Mouse (Mus musculus): ENCODE data around the gene Nxph3.

The Nxph3 gene

DNA sequence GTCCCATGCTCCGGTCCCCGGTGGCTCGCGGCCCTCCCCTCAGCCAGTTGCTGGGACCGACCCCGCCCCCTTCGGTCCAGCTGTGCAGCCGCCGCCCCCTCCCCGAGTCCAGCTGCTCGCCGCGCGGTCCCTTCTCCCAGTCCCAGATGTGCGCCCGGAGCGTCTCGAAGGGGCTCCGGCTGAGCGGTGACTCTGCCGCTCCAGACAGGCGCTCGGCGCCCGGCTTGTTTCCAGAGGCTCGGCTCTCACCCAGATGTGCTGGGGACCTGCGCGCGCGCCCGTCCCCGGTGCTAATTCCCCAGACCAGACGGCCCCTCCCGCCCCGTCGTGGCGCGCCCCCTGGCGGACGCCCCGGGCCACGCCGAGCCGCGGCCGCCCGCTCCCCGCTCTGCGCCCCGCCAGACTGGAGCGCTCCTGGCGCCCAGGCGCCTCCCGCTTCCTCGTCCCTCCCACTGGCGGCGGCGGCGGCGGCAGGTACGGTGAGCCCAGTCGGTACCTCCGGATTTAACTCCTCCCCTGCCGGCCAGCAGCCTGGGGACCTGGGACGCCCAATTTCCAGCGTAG lies at the start of gene Nxph3:
Nxph3 (minus strand) TSS at position 273 of the 564 bp plus-strand sequence.
- peak; percentile 79 for DNase-seq (ENCODE audit: low spot score)

DNA sequence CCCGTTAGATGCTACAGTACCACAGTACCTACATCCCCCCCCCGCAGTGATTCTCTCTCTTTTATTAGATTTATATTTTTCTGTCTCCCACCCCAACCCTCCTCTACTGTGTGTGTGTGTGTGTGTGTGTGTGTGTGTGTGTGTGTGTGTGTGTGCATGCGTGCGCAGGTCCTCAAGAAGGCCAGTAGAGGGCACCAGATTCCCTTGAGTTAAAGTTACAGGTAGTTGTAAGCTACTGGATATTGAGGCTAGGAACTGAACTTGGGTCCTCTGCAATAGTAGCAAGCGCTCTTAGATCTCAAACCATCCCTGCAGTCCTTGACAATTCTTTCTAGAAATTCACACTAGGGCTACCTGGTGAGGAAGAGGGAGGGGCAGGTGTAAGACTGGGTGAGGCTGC lies 49.5 kb upstream of the Nxph3 start:
- DNase-seq (ENCODE audit: low spot score): no peak

DNA sequence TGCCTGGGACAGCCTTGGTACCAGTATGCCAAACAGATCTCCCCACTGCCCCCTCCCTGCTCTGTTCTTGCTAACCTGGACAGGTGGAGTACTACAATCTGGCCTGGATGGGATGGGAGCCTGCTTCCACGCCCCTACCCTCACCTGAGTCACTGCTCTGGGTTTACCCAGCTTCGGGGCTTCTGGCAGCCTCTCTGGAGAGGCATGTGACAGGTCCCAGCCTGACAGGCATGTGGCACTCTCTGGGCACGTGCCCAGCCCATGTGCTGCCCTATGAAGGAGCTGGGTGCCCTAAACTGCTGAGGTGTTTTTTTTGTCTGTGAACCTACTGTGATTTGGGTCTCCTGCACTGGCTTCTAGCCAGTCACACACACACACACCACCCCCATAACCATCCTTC lies 46.4 kb upstream of the Nxph3 start:
- no peak for DNase-seq (ENCODE audit: low spot score)

DNA sequence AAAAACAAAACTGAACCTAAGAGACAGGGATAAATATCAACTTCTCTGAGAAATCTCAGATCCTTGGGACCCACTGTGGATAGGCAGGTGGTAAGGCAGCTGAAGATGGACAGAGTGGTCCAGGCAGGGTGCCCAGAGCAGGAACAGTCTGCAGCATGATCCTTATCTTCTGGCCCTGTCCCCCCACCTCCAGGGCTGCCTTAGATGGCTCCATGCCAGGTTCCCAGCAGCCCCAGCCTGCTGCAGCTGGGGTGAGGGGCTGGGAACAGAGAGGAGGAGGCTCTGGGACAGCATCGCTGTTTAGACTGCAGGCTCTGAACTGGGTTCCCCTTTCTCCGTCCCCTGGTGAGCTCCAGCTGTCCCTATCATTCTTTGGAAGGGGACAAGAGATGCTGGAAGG lies 45.4 kb upstream of the Nxph3 start:
- DNase-seq (ENCODE audit: low spot score): no peak

DNA sequence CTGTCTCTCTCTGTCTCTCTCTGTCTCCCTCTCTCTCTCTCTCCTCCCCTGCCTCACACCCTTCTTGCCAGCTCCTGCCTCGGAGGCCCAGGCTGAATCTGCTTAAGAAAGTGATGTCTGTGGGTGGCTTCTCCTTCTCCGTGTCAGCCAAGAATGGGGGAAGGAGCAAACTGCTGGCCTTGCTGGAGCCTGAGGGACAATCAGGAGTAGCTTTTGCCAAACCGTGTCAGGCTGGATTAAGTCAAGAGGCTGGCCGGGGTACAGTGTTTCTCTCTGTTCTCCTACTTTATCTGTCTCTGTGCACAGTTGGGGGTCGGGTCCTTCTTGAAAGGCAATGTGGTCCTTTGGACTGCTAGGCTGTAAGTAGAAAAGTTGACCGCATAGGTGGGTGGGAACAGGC lies 43.3 kb upstream of the Nxph3 start:
- DNase-seq (ENCODE audit: low spot score): no peak

DNA sequence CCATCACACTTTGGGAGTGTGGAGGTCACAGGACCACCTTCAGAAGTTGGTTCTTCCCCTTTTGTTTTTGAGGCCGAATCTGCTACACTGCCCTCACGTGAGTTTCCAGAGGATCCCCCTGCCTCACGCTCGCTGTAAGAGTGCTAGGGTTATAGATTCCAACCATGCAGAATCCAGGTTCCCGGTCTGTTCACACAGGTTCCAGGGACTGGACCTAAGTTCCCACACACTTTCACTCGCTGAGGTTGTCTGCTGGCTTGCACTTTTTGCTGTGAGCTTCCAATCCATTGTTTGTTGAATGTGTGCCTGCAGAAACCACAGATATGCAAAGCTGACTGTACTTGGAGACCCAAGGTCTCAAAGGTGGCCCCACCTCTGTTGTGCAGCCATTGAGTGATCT lies 42.7 kb upstream of the Nxph3 start:
- DNase-seq (ENCODE audit: low spot score): no peak

DNA sequence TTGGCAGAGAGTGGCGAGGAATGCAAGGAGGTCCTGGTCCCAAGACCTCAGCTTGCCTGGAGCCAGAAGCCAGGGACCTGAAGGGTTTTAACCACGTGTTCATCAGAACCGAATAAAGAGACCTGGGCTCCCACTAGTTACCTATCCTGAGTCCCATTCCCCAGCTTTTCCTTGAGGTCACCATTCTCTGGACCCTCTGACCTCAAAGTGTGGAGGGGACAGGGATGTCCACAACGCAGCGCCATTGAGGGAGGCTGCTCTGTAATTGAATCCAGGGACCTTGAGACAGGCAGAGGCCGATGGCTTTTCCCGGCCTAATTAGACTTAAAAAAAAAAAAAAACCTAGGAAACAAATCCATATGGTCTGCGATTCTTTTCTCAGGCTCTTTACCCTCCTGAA lies 40.9 kb upstream of the Nxph3 start:
- DNase-seq (ENCODE audit: low spot score): no peak

DNA sequence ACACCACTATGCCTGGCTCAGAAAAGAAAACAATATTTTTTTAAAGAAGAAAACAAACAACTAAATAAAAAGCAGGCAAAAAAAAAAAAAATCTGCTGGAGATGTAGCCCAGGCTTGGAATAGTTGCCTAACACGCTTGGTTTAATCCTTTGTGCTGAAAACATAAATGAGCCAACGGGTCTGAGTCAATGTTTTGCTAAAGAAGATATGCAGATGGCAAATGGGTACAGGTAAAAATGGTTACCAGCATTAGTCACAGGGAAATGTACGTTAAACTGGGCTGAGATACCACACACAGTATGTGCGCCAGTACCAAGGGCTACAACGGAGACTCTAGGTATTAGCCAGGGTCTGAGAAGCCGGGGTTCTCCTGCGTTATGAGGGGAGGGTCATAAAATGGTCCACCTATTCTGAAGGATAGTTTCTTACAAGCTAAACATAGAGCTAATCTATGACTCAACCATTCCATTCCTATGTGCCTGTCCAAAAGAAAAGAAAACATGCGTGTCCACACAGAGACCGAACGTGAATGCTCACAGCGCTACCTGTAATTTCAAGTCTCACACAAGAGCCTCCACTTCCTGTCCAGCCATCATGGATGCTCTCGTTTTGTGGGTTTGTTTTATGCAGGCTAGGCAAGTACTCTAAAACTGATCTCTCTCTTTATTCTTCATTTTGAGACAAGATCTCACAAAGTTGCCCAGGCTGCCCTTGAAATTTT lies 36.1 kb upstream of the Nxph3 start:
- DNase-seq (ENCODE audit: low spot score): no peak

DNA sequence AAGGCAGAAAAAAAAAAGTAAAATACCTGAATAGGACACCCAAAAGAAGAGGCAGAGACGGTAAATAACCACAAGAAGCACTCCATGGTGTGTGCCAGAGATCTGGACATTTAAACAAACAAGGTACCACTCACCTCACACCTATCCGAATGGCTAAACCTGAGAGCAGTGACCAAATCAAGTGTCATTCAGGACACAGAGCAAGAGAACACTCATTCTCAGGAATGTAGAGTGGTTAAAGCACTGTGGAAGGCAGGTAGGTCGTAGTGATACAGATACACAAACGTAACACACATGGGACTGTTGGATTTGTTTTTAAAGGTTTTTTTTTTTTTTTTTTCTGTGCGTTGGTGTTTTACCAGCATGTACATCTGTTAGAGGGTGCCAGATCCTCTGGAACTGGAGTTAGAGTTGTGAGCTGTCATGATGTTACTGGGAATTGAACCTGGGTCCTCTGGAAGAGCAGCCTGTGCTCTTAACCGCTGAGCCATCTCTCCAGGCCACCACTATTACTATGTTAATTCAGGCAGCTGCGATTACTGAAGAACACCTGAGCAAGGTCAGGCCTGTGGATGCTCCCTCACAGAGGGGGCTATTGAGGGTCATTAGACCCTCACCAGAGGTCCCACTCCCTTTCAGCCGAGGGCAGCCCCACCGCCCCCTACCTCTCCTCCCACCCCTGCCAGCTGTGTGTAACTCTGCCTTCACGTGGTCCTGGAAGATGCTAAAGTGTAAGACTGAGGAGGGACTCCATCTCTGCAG lies 31.8 kb upstream of the Nxph3 start:
- no peak for DNase-seq (ENCODE audit: low spot score)

DNA sequence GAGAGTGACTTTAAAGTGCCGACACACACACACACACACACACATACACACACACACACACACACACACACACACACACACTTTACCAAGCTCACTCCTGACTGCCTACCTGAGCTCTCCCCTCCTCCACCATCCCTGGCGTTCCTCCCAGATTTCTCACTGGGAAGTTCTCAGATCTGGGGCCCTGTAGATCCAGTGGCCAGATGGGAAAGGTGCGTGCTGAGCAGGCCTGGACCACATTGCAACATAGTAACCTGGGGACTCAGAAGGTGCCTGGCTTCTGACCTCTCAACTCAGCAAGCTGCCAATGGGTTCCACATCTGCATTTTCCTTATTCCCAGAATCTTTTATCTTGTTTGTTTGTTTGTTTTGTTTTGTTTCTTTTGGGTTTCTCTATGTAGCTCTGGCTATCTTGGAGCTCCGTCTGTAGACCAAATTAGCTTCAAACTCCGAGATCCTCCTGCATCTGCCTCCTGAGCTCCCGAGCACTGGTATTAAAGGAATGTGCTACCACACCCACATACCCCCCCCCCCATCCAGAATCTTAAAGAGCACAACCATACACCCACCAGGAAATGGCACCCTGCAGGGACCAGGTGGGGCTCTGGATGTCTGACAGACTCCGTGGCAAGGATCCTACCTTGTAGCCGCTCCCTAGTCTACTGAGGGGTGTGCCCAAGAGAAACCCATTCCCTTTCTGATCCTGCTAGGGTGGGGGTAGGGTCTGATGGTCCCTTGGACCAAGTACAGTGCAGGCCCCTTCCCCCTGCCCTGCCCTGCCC lies 30.4 kb upstream of the Nxph3 start:
- DNase-seq (ENCODE audit: low spot score): no peak

DNA sequence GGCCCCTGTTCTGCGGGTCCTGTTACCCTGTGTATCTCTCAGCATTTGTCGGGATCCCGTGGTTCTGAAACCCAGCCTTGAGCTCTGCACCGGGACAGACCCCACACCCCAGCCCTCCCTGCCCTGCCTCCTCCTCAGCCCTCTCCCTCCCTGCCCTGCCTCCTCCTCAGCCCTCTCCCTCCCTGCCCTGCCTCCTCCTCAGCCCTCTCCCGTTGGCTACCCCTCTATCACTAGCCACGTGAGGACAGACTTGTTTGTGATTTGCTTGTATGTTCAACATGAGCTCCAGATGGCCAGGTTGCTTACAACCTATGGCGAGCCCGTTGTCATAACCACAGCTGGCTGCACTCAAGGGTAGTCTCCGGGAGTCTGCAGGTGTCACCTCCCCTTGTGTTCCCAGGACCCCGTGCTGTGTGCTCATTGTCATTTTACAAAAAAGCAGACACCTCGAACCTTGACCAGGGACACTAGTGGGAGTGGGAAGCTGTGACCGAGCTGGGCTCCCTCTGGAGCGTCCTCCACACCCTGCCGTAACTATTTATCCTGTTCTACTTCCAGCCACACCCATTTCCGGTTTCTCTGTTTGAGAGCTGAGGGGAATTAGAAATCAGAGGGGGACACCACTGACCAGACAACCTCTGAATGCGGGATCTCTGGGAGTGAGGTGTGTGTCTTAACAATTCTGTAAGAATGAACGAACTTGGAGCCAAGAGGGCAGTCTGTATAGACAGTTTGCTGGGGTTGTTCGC lies 26.4 kb upstream of the Nxph3 start:
- DNase-seq (ENCODE audit: low spot score): no peak

DNA sequence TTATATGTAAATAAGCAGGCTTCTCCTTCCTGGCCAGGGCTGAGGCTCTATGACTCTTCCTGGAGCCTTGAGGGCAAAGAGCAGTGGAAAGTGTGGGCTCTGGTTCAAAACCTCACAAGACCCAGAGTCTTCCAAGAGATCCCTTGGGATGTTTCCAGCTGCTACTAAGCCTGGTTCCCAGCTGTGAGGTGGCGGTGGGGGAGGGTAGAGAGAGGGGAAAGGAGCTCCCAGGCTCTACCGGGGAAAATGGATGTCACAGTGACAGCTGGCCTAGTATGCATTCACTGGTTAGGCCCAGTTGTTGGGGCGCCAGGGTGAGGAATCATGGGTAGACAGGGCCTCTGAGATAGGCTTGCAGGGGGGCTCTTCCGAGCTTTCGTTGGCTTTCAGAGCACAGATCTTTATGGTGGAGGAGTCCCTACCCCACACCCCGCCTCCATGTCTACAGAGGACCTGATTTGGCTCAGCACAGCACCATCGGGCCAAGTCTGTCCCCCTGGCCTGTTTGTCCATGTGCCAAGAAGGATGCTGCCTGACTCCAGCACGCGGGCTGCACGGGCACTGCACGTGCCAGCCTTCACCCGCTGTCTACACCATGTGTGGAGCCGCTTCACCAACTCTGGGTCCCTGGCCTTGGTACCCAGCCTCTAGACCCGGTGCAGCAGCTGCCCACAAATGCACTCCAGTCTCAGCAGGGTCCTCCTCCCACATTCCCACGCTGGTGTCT lies 24.2 kb upstream of the Nxph3 start:
- no peak for DNase-seq (ENCODE audit: low spot score)

DNA sequence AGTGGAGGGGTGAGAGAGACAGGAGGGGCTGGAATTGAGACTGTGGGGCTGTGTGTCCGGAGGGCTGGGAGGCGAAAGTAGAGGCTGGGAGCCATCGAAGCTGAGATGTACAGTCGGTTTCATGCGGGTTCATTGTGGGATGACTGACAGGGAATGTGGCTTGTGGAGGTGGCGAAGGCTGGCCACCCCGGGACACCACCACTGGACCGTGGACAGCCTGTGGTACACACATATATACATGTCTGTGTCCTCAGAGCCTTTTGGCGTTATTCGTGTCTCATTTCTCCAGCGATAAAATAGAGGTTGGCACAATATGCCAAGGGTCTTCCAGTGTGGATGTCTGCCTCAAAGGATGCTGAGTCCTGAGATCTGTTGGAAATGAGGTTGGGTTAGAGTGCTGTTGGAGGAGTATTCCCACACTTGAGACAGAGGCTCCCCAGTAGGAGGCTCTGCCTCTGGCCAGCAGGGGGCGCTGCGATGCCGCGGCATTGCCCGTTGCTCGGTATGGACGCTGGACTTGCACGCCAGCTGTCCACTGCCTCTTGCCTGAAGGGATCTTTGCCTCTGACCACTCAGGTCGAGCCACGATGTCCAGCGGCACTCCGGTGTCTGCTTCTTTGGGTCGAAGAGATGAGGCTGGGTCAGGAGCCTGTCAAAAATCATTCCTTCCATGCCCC lies 19.3 kb upstream of the Nxph3 start:
- DNase-seq (ENCODE audit: low spot score): peak; percentile 98

DNA sequence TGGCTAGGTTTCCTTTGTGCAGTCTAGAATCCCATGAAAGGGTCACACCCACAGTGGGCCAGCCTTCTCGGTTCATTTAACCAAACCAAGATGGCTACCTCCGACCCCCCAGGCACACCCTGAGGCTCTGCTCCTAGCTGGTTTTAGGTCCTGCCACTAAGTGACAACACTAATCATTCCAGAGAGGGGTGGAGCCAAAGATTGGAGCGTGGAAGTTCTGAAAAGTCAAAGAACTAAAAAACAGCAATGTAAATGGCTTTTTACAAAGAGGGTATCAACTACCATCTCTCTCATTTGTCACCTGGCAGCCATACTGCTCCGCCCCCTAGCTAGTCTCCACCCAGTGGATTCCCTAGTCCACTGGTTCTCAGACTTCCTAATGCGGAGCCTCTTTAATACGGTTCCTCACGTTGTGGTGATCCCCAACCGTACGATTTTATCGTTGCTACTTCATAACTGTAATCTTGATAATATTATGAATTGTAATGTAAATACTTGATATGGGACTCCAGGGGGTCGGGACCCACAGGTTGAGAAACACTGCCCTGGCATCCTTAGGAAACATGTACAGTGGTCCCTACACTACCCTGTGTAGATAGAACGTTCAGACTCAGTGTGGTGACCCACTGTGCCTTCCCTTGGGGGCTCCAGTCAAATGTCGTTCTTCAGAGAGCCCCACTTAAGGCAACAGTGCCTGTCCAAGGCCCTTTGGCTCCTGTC lies 18.1 kb upstream of the Nxph3 start:
- no peak for DNase-seq (ENCODE audit: low spot score)

DNA sequence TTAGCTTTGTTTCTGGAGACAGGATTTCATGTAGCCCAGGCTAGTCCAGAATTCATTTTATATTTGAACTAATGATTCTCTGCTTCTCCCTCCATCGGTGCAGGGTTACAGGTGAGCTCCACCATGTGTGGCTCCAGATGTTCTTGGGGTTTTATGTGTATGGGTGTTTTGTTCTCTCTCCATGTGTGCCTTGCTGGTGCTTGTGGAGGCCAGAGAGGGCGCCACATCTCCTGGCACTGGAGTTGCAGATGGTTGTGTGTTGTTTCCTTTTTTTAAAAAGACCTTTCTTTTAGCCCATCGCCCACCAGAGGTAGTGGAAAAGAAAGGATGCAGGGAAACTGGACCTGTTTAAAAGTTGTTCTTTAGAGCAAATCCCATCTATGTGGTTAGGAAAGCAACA lies 13.9 kb upstream of the Nxph3 start:
- no peak for DNase-seq (ENCODE audit: low spot score)

DNA sequence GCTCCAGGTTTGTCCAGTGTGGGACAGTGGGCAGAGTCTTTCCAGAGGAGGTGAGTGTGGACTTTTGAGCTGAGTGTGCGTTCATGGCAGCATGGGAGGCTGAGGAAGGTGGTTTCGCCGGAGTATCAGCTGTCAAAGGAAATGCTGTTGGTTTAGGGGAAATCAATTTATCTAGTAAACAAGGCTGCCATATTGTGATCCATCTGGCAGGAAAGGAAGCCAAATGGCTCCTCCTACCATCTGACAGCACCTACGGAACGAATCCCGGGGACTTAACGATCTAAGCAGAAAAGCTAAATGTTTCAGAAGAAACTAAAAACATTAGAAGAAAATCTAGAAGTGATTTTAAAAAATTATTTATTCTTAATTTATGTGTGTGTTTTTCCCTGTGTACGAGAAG lies 12.9 kb upstream of the Nxph3 start:
- no peak for DNase-seq (ENCODE audit: low spot score)

DNA sequence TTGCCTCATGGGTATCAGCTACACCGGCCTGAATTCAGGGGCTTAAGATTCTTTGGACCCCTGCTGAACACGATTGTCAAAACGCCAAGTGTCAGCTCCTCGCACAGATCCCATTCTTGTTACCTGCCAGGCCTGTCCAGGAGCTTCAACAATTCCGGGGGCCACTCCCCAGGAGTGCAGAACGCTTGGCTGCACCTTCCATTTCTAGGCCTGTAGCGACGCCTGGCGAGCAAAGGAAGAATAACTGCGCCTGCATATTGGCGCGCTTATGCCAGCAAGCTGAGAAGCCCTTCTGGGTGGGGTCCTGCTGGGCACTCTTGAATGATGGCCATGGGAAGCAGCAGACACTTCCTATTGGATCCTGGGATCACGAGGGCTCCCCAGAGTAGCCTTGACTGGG lies 7.2 kb upstream of the Nxph3 start:
- peak; percentile 84 for DNase-seq (ENCODE audit: low spot score)

DNA sequence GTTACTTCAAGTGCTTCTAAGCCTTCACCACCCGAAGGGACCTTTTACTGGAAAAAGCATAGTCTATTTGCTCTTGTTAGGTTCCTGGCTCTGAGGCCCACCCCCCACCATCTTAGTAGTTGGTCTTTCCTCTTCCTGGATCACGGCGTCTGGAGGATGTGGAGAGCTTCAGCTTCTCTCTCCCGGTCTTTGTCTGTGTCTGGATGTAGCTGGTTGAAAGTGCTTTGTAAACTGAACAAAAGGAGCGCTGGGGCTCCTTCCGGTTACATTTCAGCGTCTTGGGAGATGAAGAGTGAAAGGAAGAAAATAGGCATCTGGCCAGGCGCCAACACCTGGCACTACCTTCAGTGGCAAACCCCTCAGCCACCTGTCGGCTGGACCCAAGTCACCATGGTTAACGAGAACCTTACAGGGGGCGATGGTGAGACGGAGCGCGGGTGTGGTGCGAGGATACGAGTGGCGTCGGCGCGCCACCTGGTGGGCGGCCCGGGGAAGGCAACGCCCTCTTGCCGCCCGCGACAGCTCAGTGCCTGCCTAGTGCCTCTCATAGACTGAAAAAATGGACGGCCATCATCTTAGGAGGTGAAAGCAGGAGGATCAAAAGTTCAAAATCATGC lies 6.2 kb upstream of the Nxph3 start:
- DNase-seq (ENCODE audit: low spot score): peak; percentile 95

DNA sequence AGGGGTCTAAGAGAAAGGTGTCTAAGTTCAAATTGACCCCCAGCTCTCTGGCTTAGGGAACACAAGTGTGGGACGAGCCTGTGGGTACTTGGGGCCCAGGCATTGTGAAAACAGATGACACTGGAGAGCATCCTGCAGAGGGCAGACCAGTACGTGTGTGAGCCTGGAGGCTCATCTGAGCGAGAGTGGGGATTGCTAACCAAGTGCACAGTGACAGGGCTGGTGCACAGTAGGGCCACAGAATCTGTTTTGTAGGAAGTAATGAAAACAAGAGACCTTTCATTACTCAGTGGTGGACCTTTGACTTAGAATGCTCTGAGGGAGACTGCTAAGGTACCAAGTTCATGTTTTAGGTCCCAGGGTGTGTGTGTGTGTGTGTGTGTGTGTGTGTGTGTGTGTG lies 5.6 kb upstream of the Nxph3 start:
- no peak for DNase-seq (ENCODE audit: low spot score)

DNA sequence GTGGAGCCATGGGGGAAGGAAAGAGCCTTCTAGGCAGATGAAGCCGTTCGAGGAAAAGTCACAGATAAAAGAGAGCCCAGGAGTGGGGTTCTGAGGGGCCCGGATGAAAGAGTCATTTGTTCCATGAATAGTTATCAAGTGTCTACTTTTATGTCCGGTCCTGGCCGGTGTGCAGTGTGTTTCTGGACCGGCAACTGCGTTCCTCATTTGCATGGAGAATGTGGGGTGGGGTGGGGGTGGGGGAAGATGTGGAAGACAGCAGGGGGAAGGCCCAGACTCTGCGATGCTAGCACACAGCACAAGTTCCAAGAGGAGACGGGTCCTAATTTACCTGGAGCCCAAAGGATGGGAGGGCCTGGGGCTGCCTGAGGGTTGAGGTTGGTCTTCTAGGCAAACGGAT lies 4.9 kb upstream of the Nxph3 start:
- DNase-seq (ENCODE audit: low spot score): no peak

Data from testis, postnatal 10 days (tissue).